Mouse (Mus musculus) lung, postnatal 0 days (tissue): ENCODE measurements around the gene Traf5. TPM values are rescaled to one million over a fixed set of nuclear protein-coding genes. Genes with fewer than 3 reads are reported as not detected.
A peak's percentile ranks its signal among the peaks of the same experiment; 100 is the strongest.

Experiments
- ATAC-seq: fragments of 200-750 bp; cut with Nextera tagmentation; 2 replicates; pipeline ENCODE4 v1.8.0; 2017; ENCODE audit warnings: moderate library complexity
- DNase-seq: peaks from one replicate; pipeline ENCODE4 v3.0.0-alpha.2; 2016; ENCODE audit warnings: low spot score
- H3K27ac ChIP-seq: fragments of 300-500 bp; sonication (generic); 2 replicates; pipeline ENCODE4 v1.5.1; 2014; ENCODE audit warnings: antibody characterized with exemption, mild to moderate bottlenecking, low read length, mixed read lengths
- H3K27me3 ChIP-seq: fragments of 300-500 bp; sonication (generic); replicated peaks from 2 replicates; pipeline ENCODE4 v1.6.1; 2014; ENCODE audit warnings: low read length, mixed read lengths; ENCODE audit not compliant: insufficient read depth
- H3K36me3 ChIP-seq: fragments of 300-500 bp; sonication (generic); 2 replicates; pipeline ENCODE4 v1.6.1; 2014; ENCODE audit warnings: low read length, mixed read lengths; ENCODE audit not compliant: insufficient read depth
- H3K4me1 ChIP-seq: fragments of 300-500 bp; sonication (generic); 2 replicates; pipeline ENCODE4 v1.6.1; 2014; ENCODE audit warnings: antibody characterized with exemption, low read depth, low read length, mixed read lengths; ENCODE audit not compliant: insufficient read depth
- H3K4me2 ChIP-seq: fragments of 300-500 bp; sonication (generic); replicated peaks from 2 replicates; pipeline ENCODE4 v1.6.1; 2014; ENCODE audit warnings: low read depth, mild to moderate bottlenecking, low read length, moderate library complexity, mixed read lengths
- H3K4me3 ChIP-seq: fragments of 300-500 bp; sonication (generic); 2 replicates; pipeline ENCODE4 v1.5.1; 2014; ENCODE audit warnings: low read depth, low read length
- H3K9ac ChIP-seq: fragments of 300-500 bp; sonication (generic); replicated peaks from 2 replicates; pipeline ENCODE4 v1.6.1; 2014; ENCODE audit warnings: low read depth, mild to moderate bottlenecking
- H3K9me3 ChIP-seq: fragments of 300-500 bp; sonication (generic); 2 replicates; pipeline ENCODE4 v1.6.1; 2016; ENCODE audit warnings: low read length, mixed read lengths
- CTCF ChIP-seq: IDR thresholded peaks from 2 replicates; pipeline ENCODE4 v1.5.1; 2016; ENCODE audit warnings: antibody characterized with exemption, mild to moderate bottlenecking
- EP300 ChIP-seq: IDR thresholded peaks from 2 replicates; pipeline ENCODE4 v1.6.1; 2016; ENCODE audit warnings: antibody characterized with exemption, mild to moderate bottlenecking, control low read depth
- WGBS: fragments of 180-500 bp; shearing (Covaris S2); extraction: QIAGEN DNeasy Blood & Tissue Kit; methylation state at CpG from one replicate; pipeline ENCODE4 v1.1.7; 2014; 5-methylcytosine and 5-hydroxymethylcytosine counted together
- polyA plus RNA-seq: library from polyadenylated mRNA; unstranded; fragments of >200 nt; fragmentation: Nextera tagmentation; extraction: Ambion mirVana; gene quantifications from 2 replicates; pipeline ENCODE4 v1.2.1, GENCODE M21; 2015

Traf5 gene
- polyA plus RNA-seq, 1 experiment from 2014 or later, result 27.1 TPM

DNA sequence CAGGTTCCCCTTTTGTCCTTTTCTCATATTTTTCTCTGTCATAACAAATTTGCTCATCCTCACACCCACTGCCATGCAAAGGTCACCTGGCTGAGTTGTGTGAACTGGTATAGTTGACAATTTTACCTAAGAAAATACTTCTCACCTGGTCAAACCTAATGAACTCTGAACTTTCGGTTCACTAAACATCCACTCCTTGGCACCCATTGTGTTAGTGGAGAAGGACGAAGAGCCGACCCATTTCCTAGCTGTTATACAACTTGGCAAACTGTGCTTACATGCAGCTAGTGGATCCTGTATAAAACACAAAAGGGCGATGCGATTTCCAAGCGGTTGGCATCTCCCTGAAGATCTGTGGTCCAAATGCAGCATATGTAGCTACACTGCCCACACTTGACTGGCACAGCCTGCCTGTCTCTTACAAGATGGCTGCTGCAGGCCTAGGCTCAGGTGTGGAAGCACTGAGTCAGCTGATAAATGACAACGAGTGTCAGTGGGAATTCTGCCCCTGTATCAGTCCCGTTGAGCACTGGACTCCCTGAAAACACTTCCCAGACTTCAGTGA lies 95.7 kb downstream of the Traf5 start:
- Histone ChIP-seq H3K4me3 (no peak overlapping the region), H3K4me2 (no peak overlapping the region), H3K27me3 (no peaks in the 10 kb centered on the region), H3K9ac (no peak overlapping the region), H3K4me1 (no peaks in the 10 kb centered on the region), H3K36me3 (peaks cover 4% of the 10 kb centered on the region; the same call in 1 of the 2 replicates), H3K27ac (no peak overlapping the region), H3K9me3 (no peaks in the 10 kb centered on the region)
- ATAC-seq (no peak), DNase-seq (no peak)
- whole genome bisulfite sequencing, result 88% methylated on average over 8 of the region's 8 CpGs
- TF ChIP-seq CTCF (no peak), EP300 (no peak)

DNA sequence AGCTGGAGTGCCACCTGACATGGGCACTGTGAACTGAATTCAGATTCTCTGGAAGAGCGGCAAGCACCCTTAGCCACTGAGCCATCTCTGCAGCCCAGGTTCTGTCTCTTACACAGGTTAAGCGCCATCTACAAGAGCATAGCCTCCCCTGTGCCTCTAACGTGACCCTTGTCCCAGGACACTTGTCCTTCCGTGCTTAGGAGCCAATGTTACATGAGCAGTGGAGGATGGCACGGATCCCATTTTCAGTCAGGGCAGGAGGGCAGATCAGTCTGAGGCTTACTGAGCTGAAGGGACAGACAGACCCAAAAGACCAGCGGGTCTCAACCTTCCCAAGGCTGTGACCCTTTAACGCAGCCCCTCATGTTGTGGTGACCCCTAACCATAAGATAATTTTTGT lies 96.4 kb downstream of the Traf5 start:
- no peak overlapping the region for H3K4me3 ChIP-seq
- H3K27ac ChIP-seq, result no peak overlapping the region
- DNase-seq (no peak), ATAC-seq (no peak)
- 92% methylated on average over 7 of the region's 7 CpGs for WGBS
- H3K27me3 ChIP-seq, result no peaks in the 10 kb centered on the region
- H3K4me2 ChIP-seq, result no peak overlapping the region
- H3K9me3 ChIP-seq, result no peaks in the 10 kb centered on the region
- no peak overlapping the region for H3K9ac ChIP-seq
- peaks cover 4% of the 10 kb centered on the region; the same call in 1 of the 2 replicates for H3K36me3 ChIP-seq
- TF ChIP-seq CTCF, result no peak
- TF ChIP-seq EP300, result no peak
- H3K4me1 ChIP-seq, result no peaks in the 10 kb centered on the region

DNA sequence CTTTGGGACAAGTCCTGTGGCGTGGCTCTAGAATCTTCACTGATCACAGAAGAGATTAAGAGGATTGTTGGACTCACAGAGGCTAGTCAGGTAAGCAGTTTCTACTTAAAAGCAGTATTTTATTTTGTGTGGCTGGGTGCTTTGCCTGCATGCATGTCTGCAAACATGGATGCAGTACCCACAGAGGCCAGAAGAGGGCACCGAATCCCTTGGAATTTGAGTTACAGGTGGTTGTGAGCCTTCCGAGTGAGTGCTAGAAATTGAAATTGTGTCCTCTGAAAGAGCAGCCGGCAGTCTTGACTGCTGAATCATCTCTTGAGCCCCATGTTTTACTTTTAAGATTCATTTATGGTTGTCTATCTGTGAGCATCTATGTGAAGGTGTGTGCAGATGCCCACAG lies 96.9 kb downstream of the Traf5 start:
- H3K4me2 ChIP-seq, result no peak overlapping the region
- TF ChIP-seq EP300, result no peak
- TF ChIP-seq CTCF, result peak; percentile 84
- H3K36me3 ChIP-seq, result peaks cover 4% of the 10 kb centered on the region; the same call in 1 of the 2 replicates
- H3K4me3 ChIP-seq, result no peak overlapping the region
- WGBS, result 66% methylated on average over 4 of the region's 4 CpGs
- no peak overlapping the region for H3K27ac ChIP-seq
- H3K9me3 ChIP-seq, result no peaks in the 10 kb centered on the region
- no peaks in the 10 kb centered on the region for H3K27me3 ChIP-seq
- H3K4me1 ChIP-seq, result no peaks in the 10 kb centered on the region
- H3K9ac ChIP-seq, result no peak overlapping the region
- peak; percentile 32 for DNase-seq
- no peak for ATAC-seq

DNA sequence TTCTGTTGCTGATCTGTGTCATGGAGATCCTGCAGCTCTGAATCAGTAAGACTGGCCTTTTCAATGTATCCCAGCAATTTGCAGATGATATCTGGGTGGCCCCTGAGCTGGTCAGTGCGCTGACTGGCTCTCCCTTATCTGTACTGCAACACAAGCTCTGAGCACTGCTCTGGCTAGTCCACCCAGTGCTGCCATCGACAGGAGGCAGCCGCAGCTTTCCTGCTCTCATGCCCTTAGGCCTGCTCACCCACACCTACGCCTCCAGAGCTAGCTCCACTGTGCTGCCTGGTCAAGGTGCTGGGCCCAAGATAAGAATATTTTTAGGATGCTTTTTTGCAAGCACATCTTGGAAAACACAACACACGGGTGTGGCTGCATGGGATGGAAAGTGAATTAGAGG lies 97.9 kb downstream of the Traf5 start:
- H3K36me3 ChIP-seq, result peaks cover 4% of the 10 kb centered on the region; the same call in 1 of the 2 replicates
- no peaks in the 10 kb centered on the region for H3K4me1 ChIP-seq
- ATAC-seq (no peak), DNase-seq (no peak)
- no peak overlapping the region for H3K4me3 ChIP-seq
- no peak overlapping the region for H3K9ac ChIP-seq
- no peaks in the 10 kb centered on the region for H3K9me3 ChIP-seq
- H3K27ac ChIP-seq, result no peak overlapping the region
- H3K27me3 ChIP-seq, result no peaks in the 10 kb centered on the region
- no peak overlapping the region for H3K4me2 ChIP-seq
- 73% methylated on average over 5 of the region's 5 CpGs for WGBS
- TF ChIP-seq EP300 (no peak), CTCF (no peak)

DNA sequence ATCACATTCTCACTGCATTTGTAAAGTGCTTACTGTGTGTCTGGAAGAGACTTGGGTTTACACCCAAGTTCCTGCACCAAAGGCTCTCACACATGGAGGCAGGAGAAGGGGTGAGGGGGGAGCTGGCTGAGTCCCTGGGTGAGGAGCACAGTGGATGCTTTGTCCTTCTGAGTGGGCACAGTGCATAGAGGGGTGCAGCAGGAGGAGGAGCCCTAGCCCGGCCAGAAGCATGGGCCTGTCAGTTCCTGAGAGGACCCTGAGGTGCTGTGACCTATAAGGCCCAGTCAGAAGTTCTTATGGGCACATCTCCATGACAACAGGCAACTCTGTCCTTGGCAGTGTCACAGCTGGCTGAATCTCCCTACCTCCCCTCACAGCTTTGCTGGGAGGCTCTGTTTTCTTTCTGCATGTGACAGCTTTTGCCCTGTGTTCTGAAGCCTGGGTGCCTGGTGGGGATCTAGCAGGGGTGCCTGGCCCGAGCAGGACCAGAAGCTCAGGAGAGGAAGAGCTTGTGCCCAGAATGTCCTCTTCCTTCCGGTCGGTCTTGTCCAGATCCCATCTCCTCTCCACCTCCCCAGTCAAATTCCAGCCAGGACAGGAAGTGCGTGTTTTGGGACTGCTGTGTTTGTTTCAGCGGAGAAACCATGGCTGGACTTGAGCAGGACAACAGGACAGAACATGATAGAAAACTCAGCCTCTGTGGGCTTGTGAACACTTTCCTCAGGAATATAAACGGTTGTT lies 100.1 kb downstream of the Traf5 start:
- TF ChIP-seq CTCF (no peak), EP300 (0 out of 2 replicates have a peak, but pooled peaks have one; percentile 34)
- ATAC-seq (peak; percentile 5; the same call in 1 of the 2 replicates), DNase-seq (peak; percentile 51)
- Histone ChIP-seq H3K4me3 (no peak overlapping the region), H3K27ac (peak overlapping the region; percentile 11; the same call in 1 of the 2 replicates), H3K9me3 (no peaks in the 10 kb centered on the region), H3K27me3 (no peaks in the 10 kb centered on the region), H3K36me3 (0 out of 2 replicates have a peak, but pooled peaks cover 4% of the 10 kb centered on the region), H3K4me1 (peaks cover 4% of the 10 kb centered on the region; the same call in 1 of the 2 replicates), H3K4me2 (no peak overlapping the region), H3K9ac (no peak overlapping the region)
- WGBS, result 47% methylated on average over 7 of the region's 7 CpGs

DNA sequence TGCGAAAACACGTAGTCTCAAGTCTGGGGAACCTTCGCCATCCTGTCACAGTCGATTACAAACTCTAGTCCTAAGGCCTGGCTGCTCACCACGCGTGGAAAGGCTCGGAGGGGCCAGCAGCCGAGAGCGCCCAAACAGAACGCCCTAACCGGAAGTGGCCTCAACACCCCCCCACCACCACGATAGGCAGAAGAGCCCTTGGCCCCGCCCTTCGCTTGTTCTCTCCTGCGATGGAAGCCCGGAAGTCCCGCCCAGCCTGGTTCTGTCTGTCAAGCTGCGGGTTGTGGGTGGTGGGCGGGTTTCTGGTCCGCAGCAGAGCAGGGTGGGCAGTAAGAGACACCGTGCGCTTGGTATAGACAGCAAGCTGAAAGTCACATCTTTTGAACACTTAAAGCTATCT lies 102.4 kb downstream of the Traf5 start:
- Histone ChIP-seq H3K27ac (peak overlapping the region; percentile 86), H3K9ac (peak overlapping the region; percentile 50), H3K4me3 (peak overlapping the region; percentile 45), H3K4me1 (peaks cover 4% of the 10 kb centered on the region; the same call in 1 of the 2 replicates), H3K36me3 (no peaks in the 10 kb centered on the region), H3K27me3 (no peaks in the 10 kb centered on the region), H3K9me3 (no peaks in the 10 kb centered on the region), H3K4me2 (peak overlapping the region; percentile 66)
- TF ChIP-seq EP300 (no peak), CTCF (no peak)
- WGBS, result 1% methylated on average over 22 of the region's 22 CpGs
- DNase-seq, result peak; percentile 98
- ATAC-seq, result peak; percentile 99
